Mouse (Mus musculus): ENCODE data around the gene B830017H08Rik.

DNA sequence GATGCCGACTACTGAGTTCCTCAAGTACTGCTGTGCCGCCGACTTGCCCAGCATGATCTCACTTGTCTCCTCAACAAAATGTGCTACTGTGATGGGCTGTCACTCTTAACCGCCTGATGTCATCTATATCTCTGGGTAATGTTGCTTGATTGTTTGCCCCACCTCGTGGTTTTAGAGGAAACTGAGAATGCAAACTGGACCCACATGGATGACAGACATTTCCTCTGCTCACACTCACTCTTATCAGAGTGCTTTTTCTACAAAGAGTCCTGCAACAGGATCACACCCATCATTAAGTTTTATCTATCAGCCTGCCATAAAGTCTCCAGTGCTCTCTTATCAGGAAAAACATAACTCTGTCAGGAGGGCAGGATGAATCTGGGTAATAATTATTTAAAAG, 38.3 kb downstream of the B830017H08Rik start:
- TF ChIP-seq CTCF (conservative IDR thresholded peaks at IDR 0.05; ENCODE audit: insufficient read depth, insufficient read length, low read depth, low read length) (no peak), POLR2A (IDR thresholded peaks at IDR 0.05; ENCODE audit: low read depth, low read length) (no peak)

Data from kidney, adult 2 months (tissue).